Mouse (Mus musculus) embryonic fibroblast, embryonic 13.5 days (primary cell): ENCODE measurements around the gene Myh3.

ENCODE experiments used
- CTCF ChIP-seq: IDR thresholded peaks from 2 replicates; pipeline ENCODE4 v1.5.1; 2011; ENCODE audit warnings: mild to moderate bottlenecking, control low read depth, low read length, moderate library complexity, borderline replicate concordance; ENCODE audit not compliant: insufficient read depth
- POLR2A ChIP-seq: IDR thresholded peaks from 2 replicates; pipeline ENCODE4 v1.6.1; 2011; ENCODE audit warnings: low read depth, mild to moderate bottlenecking, control low read depth, low read length, moderate library complexity

- no peak for TF ChIP-seq CTCF
- no peak for TF ChIP-seq POLR2A
These were observed 56.6 kb downstream of the Myh3 start for GRCm38 (mm10) chr11:67134654-67135053.
